Mouse (Mus musculus) neural tube, embryonic 15.5 days (tissue): ENCODE results near the gene Tpsab1. TPM values are rescaled to one million over a fixed set of nuclear protein-coding genes. Genes with fewer than 3 reads are reported as not detected.

Experiments used
- ATAC-seq: fragments of 200-750 bp; cut with Nextera tagmentation; 2 replicates; pipeline ENCODE4 v1.8.0; 2017; ENCODE audit warnings: mild to moderate bottlenecking, moderate TSS enrichment, moderate library complexity; ENCODE audit not compliant: low FRiP score
- H3K27ac ChIP-seq: fragments of 300-500 bp; sonication (generic); replicated peaks from 2 replicates; pipeline ENCODE4 v1.5.1; 2015; ENCODE audit warnings: mild to moderate bottlenecking, inconsistent platforms
- H3K27me3 ChIP-seq: fragments of 300-500 bp; sonication (generic); replicated peaks from 2 replicates; pipeline ENCODE4 v1.6.1; 2015; ENCODE audit warnings: inconsistent platforms
- H3K36me3 ChIP-seq: fragments of 300-500 bp; sonication (generic); 2 replicates; pipeline ENCODE4 v1.6.1; 2015; ENCODE audit warnings: inconsistent platforms
- H3K4me1 ChIP-seq: fragments of 300-500 bp; sonication (generic); 2 replicates; pipeline ENCODE4 v1.6.1; 2015; ENCODE audit warnings: inconsistent platforms
- H3K4me2 ChIP-seq: fragments of 300-500 bp; sonication (generic); 2 replicates; pipeline ENCODE4 v1.6.1; 2015; ENCODE audit warnings: inconsistent platforms, mild to moderate bottlenecking, moderate library complexity
- H3K4me3 ChIP-seq: fragments of 300-500 bp; sonication (generic); replicated peaks from 2 replicates; pipeline ENCODE4 v1.5.1; 2015; ENCODE audit warnings: mild to moderate bottlenecking, inconsistent platforms
- H3K9ac ChIP-seq: fragments of 300-500 bp; sonication (generic); replicated peaks from 2 replicates; pipeline ENCODE4 v1.6.1; 2015; ENCODE audit warnings: mild to moderate bottlenecking, inconsistent platforms
- H3K9me3 ChIP-seq: fragments of 300-500 bp; sonication (generic); replicated peaks from 2 replicates; pipeline ENCODE4 v1.6.1; 2016; ENCODE audit warnings: inconsistent platforms
- WGBS: fragments of 180-500 bp; shearing (Covaris S2); methylation state at CpG from one replicate; pipeline ENCODE4 v1.1.7; 2015; ENCODE audit warnings: mixed read lengths; 5-methylcytosine and 5-hydroxymethylcytosine counted together
- polyA plus RNA-seq: library from polyadenylated mRNA; unstranded; fragments of >200 nt; fragmentation: Nextera tagmentation; extraction: Ambion mirVana; gene quantifications from 2 replicates; pipeline ENCODE4 v1.2.1, GENCODE M21; 2015

Tpsab1 gene
- polyA plus RNA-seq, 1 experiment from 2014 or later = 0.19 TPM

GRCm38 (mm10) chr17:25332321-25332720 lies 13.0 kb downstream of the Tpsab1 start:
- peaks cover 24% of the 10 kb centered on the region for H3K27me3 ChIP-seq
- ATAC-seq = no peak
- H3K9ac ChIP-seq = no peak overlapping the region
- H3K4me2 ChIP-seq = no peak overlapping the region
- H3K4me3 ChIP-seq = no peak overlapping the region
- no peak overlapping the region for H3K27ac ChIP-seq
- WGBS = 78% methylated on average over 9 of the region's 9 CpGs
- no peaks in the 10 kb centered on the region for H3K36me3 ChIP-seq
- H3K9me3 ChIP-seq = no peaks in the 10 kb centered on the region
- H3K4me1 ChIP-seq = no peaks in the 10 kb centered on the region

GRCm38 (mm10) chr17:25322930-25323329 lies 22.4 kb downstream of the Tpsab1 start:
- H3K9ac ChIP-seq = no peak overlapping the region
- no peaks in the 10 kb centered on the region for H3K9me3 ChIP-seq
- no peak overlapping the region for H3K27ac ChIP-seq
- H3K4me2 ChIP-seq = no peak overlapping the region
- no peak overlapping the region for H3K4me3 ChIP-seq
- H3K27me3 ChIP-seq = peaks cover 2% of the 10 kb centered on the region; the same call in 1 of the 2 replicates
- 20% methylated on average over 2 of the region's 2 CpGs for WGBS
- no peaks in the 10 kb centered on the region for H3K4me1 ChIP-seq
- no peak for ATAC-seq
- H3K36me3 ChIP-seq = no peaks in the 10 kb centered on the region

GRCm38 (mm10) chr17:25320819-25321218 lies 24.5 kb downstream of the Tpsab1 start:
- Histone ChIP-seq H3K4me2 (no peak overlapping the region), H3K4me3 (no peak overlapping the region), H3K27me3 (peaks cover 2% of the 10 kb centered on the region; the same call in 1 of the 2 replicates), H3K9ac (no peak overlapping the region), H3K27ac (no peak overlapping the region), H3K36me3 (no peaks in the 10 kb centered on the region), H3K9me3 (no peaks in the 10 kb centered on the region), H3K4me1 (no peaks in the 10 kb centered on the region)
- 93% methylated on average over 8 of the region's 8 CpGs for WGBS
- no peak for ATAC-seq

GRCm38 (mm10) chr17:25318354-25318753 lies 27.0 kb downstream of the Tpsab1 start, which contains the start of gene Prss29:
TSS of gene Prss29 (plus strand) at chr17:25318654.
- no peak within 1 kb of the TSS for H3K4me3 ChIP-seq
- H3K27ac ChIP-seq = no peak within 1 kb of the TSS
- no peaks in the 10 kb centered on the region for H3K9me3 ChIP-seq
- H3K9ac ChIP-seq = no peak within 1 kb of the TSS
- WGBS = 84% methylated on average over 5 of the region's 5 CpGs
- H3K4me2 ChIP-seq = no peak within 1 kb of the TSS
- peaks cover 2% of the 10 kb centered on the region; the same call in 1 of the 2 replicates for H3K27me3 ChIP-seq
- H3K36me3 ChIP-seq = no peaks in the 10 kb centered on the region
- H3K4me1 ChIP-seq = no peaks in the 10 kb centered on the region
- no peak for ATAC-seq

- Histone ChIP-seq H3K36me3 (no peaks in the 10 kb centered on the region), H3K27me3 (no peaks in the 10 kb centered on the region), H3K4me2 (no peak within 1 kb of the TSS), H3K9me3 (no peaks in the 10 kb centered on the region), H3K27ac (no peak within 1 kb of the TSS), H3K4me1 (no peaks in the 10 kb centered on the region), H3K9ac (no peak within 1 kb of the TSS), H3K4me3 (no peak within 1 kb of the TSS)
- WGBS = 78% methylated on average over 4 of the region's 4 CpGs
- no peak for ATAC-seq
Measured at GRCm38 (mm10) chr17:25308346-25308745, 37.0 kb downstream of the Tpsab1 start, which contains the start of gene Prss28. TSS of gene Prss28 (plus strand) at chr17:25308646.

GRCm38 (mm10) chr17:25298094-25298493 lies 47.3 kb downstream of the Tpsab1 start, which contains the start of gene Prss34:
TSS of gene Prss34 (plus strand) at chr17:25298394.
- H3K4me3 ChIP-seq = no peak within 1 kb of the TSS
- H3K4me2 ChIP-seq = no peak within 1 kb of the TSS
- no peak within 1 kb of the TSS for H3K27ac ChIP-seq
- no peaks in the 10 kb centered on the region for H3K4me1 ChIP-seq
- no peak for ATAC-seq
- no peaks in the 10 kb centered on the region; the same call in 1 of the 2 replicates for H3K27me3 ChIP-seq
- H3K36me3 ChIP-seq = no peaks in the 10 kb centered on the region
- H3K9me3 ChIP-seq = no peaks in the 10 kb centered on the region
- H3K9ac ChIP-seq = no peak within 1 kb of the TSS
- 80% methylated on average over 5 of the region's 5 CpGs for WGBS

- no peak overlapping the region for H3K4me2 ChIP-seq
- H3K27ac ChIP-seq = no peak overlapping the region
- WGBS = 75% methylated on average over 1 of the region's 1 CpGs
- no peaks in the 10 kb centered on the region for H3K27me3 ChIP-seq
- ATAC-seq = no peak
- H3K4me1 ChIP-seq = no peaks in the 10 kb centered on the region
- no peaks in the 10 kb centered on the region for H3K36me3 ChIP-seq
- no peaks in the 10 kb centered on the region for H3K9me3 ChIP-seq
- no peak overlapping the region for H3K4me3 ChIP-seq
- H3K9ac ChIP-seq = no peak overlapping the region
Measured at GRCm38 (mm10) chr17:25294111-25294510, 51.3 kb downstream of the Tpsab1 start.

GRCm38 (mm10) chr17:25293495-25293894 lies 51.9 kb downstream of the Tpsab1 start:
- Histone ChIP-seq H3K4me1 (no peaks in the 10 kb centered on the region), H3K9ac (no peak overlapping the region), H3K9me3 (no peaks in the 10 kb centered on the region), H3K27ac (no peak overlapping the region), H3K27me3 (no peaks in the 10 kb centered on the region), H3K4me3 (no peak overlapping the region), H3K36me3 (no peaks in the 10 kb centered on the region), H3K4me2 (no peak overlapping the region)
- ATAC-seq = no peak
- 82% methylated on average over 5 of the region's 5 CpGs for WGBS

Other genes with a start within 250 kb of the Tpsab1 start
- gene Telo2, start 229.6 kb downstream of the Tpsab1 start, polyA plus RNA-seq = 56.5 and 57.6 TPM in 2 replicates
- 0.13 TPM in 1 of 2 replicates, not detected in the other for gene Ptx4, start 224.8 kb downstream of the Tpsab1 start, polyA plus RNA-seq
- gene Clcn7, start 212.2 kb downstream of the Tpsab1 start, polyA plus RNA-seq = 25.1 and 28.7 TPM in 2 replicates
- gene Ccdc154, start 183.1 kb downstream of the Tpsab1 start, polyA plus RNA-seq = not detected in 2 replicates
- gene Gm38655, start 170.1 kb downstream of the Tpsab1 start, polyA plus RNA-seq = not detected in 2 replicates
- 31.5 and 31.7 TPM in 2 replicates for gene BC003965, start 161.0 kb downstream of the Tpsab1 start, polyA plus RNA-seq
- gene Unkl, start 157.2 kb downstream of the Tpsab1 start, polyA plus RNA-seq = 14.1 and 14.8 TPM in 2 replicates
- gene Gnptg, start 105.4 kb downstream of the Tpsab1 start, polyA plus RNA-seq = 99.6 and 110 TPM in 2 replicates
- 57.8 and 60.2 TPM in 2 replicates for gene Tsr3, start 105.4 kb downstream of the Tpsab1 start, polyA plus RNA-seq
- gene Baiap3, start 89.2 kb downstream of the Tpsab1 start, polyA plus RNA-seq = 9.9 and 10.3 TPM in 2 replicates
- gene Ube2i, start 70.9 kb downstream of the Tpsab1 start, polyA plus RNA-seq = 400 and 434 TPM in 2 replicates
- 0.13 and 0.14 TPM in 2 replicates for gene Prss34, start 47.2 kb downstream of the Tpsab1 start, polyA plus RNA-seq
- not detected in 2 replicates for gene Prss28, start 36.9 kb downstream of the Tpsab1 start, polyA plus RNA-seq
- not detected in 2 replicates for gene Prss29, start 26.9 kb downstream of the Tpsab1 start, polyA plus RNA-seq
- 1.2 and 1.8 TPM in 2 replicates for gene Tpsb2, start 20.7 kb upstream of the Tpsab1 start, polyA plus RNA-seq
- 0.34 and 0.74 TPM in 2 replicates for gene Tpsg1, start 23.7 kb upstream of the Tpsab1 start, polyA plus RNA-seq
- 10.1 and 10.9 TPM in 2 replicates for gene Cacna1h, start 88.2 kb upstream of the Tpsab1 start, polyA plus RNA-seq
- gene Tekt4, start 109.1 kb upstream of the Tpsab1 start, polyA plus RNA-seq = 0.67 and 0.84 TPM in 2 replicates
- gene Sstr5, start 151.7 kb upstream of the Tpsab1 start, polyA plus RNA-seq = 0.64 and 0.93 TPM in 2 replicates
- gene Sox8, start 225.1 kb upstream of the Tpsab1 start, polyA plus RNA-seq = 16.0 and 16.9 TPM in 2 replicates
- 26.2 and 26.9 TPM in 2 replicates for gene Lmf1, start 233.5 kb upstream of the Tpsab1 start, polyA plus RNA-seq